Mouse (Mus musculus): ENCODE data around the gene Ston2.

GRCm38 (mm10) chr12:91756562-91757166 lies 31.5 kb downstream of the Ston2 start:
- TF ChIP-seq CTCF (IDR thresholded peaks at IDR 0.05; ENCODE audit: low read depth, low read length) (no peak), GATA2 (IDR thresholded peaks at IDR 0.05; ENCODE audit: borderline replicate concordance, low read depth, low read length) (no peak), GATA1 (IDR thresholded peaks at IDR 0.05; ENCODE audit: borderline replicate concordance, low read length) (no peak)

Data from G1E (cell line).